Mouse (Mus musculus): Measurements from ENCODE around the gene Preb. TPM values are rescaled to one million over a fixed set of nuclear protein-coding genes. Genes with fewer than 3 reads are reported as not detected.

The Preb gene
- 52.2 and 64.1 TPM in 2 replicates for polyA plus RNA-seq (2021; fragmentation: Nextera tagmentation)
- long read RNA-seq, experiment 1, full-length matches to known transcripts: 242 of 301 reads
- long read RNA-seq, experiment 1, partial matches to known transcripts: 8 of 301 reads
- long read RNA-seq, experiment 1, other reads (novel, unspliced or antisense): 51 of 301 reads
- long read RNA-seq, experiment 2, full-length matches to known transcripts: 50 of 69 reads
- long read RNA-seq, experiment 2, partial matches to known transcripts: 8 of 69 reads
- long read RNA-seq, experiment 2, other reads (novel, unspliced or antisense): 11 of 69 reads

DNA sequence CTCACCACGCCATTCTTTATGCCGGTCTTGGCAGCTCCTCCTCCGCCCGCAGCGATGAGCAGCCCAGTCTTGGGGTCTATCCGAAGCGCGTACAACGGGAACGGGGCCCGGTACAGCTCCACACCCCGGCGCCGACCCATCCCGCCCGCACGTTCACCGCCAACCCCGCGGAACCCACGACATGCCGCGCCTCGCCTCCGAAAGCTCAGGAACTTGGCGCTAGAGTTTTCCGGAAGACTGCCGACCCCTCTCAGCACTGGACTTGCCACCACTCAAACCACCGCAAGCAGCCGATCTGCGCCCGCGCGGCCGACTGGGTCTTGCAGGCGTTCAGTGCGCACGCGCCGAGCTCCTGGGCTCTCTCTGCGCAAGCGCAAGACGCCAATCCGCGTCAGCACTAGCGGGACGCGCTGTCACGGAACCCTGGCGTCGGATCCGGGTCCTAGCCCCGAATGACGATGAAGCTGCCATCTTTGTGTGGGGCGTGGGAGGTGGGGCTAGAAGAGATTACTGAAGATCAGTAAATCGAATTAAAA lies at the start of gene Preb:
Preb (minus strand) TSS at position 396 of the 536 bp plus-strand sequence.

DNA sequence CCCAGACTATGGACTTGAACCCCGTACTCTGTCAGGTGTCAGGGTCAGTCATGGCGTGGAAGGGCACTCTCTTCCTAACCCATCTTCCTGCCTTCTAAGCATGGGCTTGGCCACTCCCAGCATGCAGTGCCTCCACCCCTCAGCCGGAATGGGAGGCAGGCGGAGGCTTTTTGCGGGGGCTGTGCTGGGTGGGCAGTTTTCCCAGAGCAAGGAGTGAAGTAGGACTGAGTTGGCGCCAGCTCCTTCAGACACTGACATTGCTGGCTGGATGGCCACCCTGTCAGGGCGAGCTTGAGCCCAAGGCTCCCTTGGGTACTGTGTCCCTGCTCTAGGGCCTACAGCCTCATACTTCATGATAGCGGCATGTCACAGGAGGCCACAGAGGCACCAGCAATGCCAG lies 8.3 kb upstream of the Preb start, which contains the start of gene Tcf23:
Tcf23 (plus strand) TSS at position 247 of the 400 bp plus-strand sequence.

DNA sequence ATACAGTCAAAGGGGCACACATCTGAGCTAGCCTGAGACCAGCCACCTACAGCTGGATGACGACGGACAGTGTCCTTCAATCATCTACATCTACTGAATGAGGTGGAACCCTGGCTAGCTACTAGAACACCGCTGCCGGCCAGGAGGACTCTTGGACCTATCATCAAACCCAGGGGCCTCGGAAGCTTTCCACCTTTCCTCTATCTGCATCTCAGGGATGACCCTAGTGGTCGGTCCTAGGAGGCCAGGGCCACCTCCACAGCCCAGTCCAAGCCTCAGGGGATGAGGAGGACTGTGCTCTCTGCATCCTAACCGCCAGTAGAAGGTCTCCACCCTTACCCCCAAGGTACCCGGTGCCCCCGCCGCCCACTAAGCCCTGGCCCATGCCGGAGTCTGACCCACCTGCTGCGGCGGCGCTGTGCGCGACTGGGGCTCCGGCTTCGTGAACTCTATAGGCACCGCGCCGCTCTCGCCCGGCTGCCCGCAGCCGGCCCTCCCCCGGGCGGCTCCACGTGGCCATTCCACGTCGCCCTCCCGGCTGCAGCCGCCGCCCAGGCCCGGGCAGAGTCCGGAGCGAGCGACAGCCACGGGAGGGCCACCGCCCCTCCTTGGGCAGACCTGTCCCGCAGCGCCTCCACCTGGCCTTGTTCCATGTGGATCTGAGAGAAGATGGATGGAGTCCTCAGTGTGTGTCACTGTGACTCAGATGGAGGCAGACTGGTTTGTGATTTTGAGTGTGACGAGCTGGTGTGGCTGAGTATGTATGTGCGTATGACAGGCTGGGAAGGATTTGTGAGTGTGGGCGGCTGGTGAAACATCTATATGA lies 15.0 kb downstream of the Preb start, which contains the start of gene Cgref1:
Cgref1 (minus strand) TSS at position 636 of the 826 bp plus-strand sequence.

DNA sequence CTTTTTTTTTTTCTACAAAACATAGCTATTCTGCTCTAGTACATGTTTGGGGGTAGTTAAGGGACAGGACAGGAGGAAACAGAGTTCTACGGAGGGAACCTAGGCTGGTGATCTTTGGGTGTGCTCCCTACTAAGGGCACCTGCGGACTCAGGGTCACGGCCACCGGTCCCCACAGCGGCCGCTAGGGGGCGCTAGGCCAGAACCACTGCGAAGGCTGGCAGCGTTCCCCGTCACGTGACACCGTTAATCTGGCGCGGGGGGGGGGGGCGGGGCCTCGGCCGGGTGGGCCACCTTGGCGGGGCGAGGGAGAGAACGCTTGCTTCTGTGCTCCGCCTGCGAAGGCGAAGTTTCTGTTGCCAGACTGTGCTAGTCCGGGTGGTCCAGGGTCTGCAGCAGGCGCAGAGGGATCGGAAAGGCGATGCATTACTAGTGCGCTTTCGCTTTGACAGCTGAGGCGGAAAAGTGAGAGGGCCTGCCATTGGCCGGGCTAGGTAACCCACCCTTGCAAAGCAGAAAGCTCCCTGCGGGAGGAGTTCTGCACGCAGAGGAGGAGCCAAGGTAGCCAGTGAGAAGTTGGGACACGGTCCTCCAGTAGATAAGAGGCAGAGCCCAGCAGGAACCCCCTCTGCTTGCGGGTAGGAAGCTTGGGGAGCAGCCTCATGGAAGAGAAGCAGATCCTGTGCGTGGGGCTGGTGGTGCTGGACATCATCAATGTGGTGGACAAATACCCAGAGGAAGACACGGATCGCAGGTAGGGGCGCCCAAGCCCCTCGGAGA lies 38.7 kb downstream of the Preb start, which contains the start of gene Khk:
Khk (plus strand) TSS at position 176 of the 778 bp plus-strand sequence.

DNA sequence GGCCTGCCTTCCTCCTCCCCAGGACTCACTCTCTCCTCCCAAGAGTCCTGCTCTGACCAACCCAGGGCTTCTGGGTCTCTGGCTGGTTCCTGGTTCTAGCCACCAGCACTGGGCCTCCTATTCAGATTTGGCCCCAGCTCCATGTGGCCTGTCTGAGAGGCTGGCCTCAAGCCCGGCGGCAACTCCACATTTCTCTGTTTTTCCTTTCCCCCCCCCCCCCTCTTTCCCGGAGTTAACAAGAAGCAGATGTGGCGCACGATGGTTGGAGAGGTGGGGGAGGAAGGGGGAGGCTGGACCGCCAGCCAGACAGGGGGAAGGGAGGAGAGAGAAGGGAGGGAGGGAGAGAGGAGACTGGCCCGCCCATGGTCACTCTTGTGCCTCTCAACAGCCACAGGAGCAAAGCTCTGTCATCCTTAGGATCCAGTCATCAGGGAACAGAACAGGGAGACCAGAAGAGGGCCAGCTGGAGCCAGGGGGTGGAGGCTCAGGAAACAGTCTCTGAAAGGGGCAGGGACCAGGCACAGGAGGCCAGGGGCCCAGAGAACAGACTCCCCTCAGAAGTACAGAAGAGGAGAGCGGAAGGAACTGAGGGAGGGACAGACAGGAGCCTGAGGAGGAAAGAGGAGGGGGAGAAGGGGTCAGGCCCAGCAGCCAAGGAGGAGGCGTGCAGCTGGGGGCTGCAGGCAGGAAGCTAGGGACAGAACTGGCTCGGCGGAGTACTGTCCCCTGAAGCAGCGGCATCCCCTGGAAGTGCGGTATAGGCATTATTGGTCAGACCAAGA lies 46.9 kb downstream of the Preb start, which contains the start of gene Emilin1:
Emilin1 (plus strand) TSS at position 343 of the 782 bp plus-strand sequence.

DNA sequence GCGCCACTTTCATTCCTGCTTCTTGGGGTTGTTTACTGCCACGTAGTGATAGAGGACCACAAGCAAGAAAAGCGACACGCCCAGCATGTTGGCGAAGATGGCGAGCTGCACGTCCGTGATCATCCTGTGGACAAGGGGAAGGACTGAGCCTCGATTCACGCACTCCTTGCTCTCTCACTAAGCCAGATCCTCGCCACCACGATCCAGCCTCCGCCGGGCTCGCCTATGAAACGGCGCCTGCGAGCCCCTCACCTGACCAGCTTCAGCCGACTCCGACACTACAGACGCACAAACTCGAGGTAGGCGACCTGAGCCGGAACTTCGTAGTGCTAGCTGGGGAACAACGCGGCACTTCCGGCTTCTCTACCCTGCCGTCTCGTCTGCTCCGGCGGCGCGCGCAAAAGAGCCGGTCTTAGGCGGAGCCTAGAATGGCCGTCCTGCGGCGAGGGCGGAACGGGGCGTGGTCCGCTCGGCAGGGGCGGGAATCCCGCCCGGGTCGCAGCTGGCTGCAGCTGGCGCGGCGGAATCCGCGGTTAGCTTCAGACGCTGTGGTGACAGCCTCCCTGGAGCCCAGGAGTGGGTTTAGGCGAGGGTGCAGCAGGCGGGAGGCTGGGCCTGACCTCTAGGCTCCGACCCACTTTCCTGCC lies 52.6 kb downstream of the Preb start, which contains the start of gene Ost4:
Ost4 (minus strand) TSS at position 376 of the 647 bp plus-strand sequence.

Other genes with a start within 250 kb of the Preb start
- 3.2 and 4.0 TPM in 2 replicates for gene Dpysl5, start 248.8 kb downstream of the Preb start, polyA plus RNA-seq (2021; fragmentation: Nextera tagmentation)
- 123 and 226 TPM in 2 replicates for gene Mapre3, start 145.7 kb downstream of the Preb start, polyA plus RNA-seq (2021; fragmentation: Nextera tagmentation)
- 25.5 and 29.6 TPM in 2 replicates for gene Tmem214, start 92.3 kb downstream of the Preb start, polyA plus RNA-seq (2021; fragmentation: Nextera tagmentation)
- 1.9 and 3.9 TPM in 2 replicates for gene Agbl5, start 71.7 kb downstream of the Preb start, polyA plus RNA-seq (2021; fragmentation: Nextera tagmentation)
- 144 and 177 TPM in 2 replicates for gene Ost4, start 52.6 kb downstream of the Preb start, polyA plus RNA-seq (2021; fragmentation: Nextera tagmentation)
- gene Emilin1, start 47.0 kb downstream of the Preb start, polyA plus RNA-seq (2021; fragmentation: Nextera tagmentation): 0.54 and 1.2 TPM in 2 replicates
- gene Khk, start 38.9 kb downstream of the Preb start, polyA plus RNA-seq (2021; fragmentation: Nextera tagmentation): 39.2 and 45.3 TPM in 2 replicates
- gene Cgref1, start 14.8 kb downstream of the Preb start, polyA plus RNA-seq (2021; fragmentation: Nextera tagmentation): 12.5 and 33.9 TPM in 2 replicates
- 0.06 and 0.12 TPM in 2 replicates for gene Tcf23, start 8.3 kb upstream of the Preb start, polyA plus RNA-seq (2021; fragmentation: Nextera tagmentation)
- gene Atraid, start 88.0 kb upstream of the Preb start, polyA plus RNA-seq (2021; fragmentation: Nextera tagmentation): 160 and 215 TPM in 2 replicates
- 10.2 and 12.3 TPM in 2 replicates for gene Slc5a6, start 88.6 kb upstream of the Preb start, polyA plus RNA-seq (2021; fragmentation: Nextera tagmentation)
- 1.8 and 2.1 TPM in 2 replicates for gene Cad, start 94.4 kb upstream of the Preb start, polyA plus RNA-seq (2021; fragmentation: Nextera tagmentation)
- not detected in 2 replicates for gene Dnajc5g, start 145.9 kb upstream of the Preb start, polyA plus RNA-seq (2021; fragmentation: Nextera tagmentation)
- gene Slc30a3, start 147.9 kb upstream of the Preb start, polyA plus RNA-seq (2021; fragmentation: Nextera tagmentation): 124 and 157 TPM in 2 replicates
- gene Trim54, start 156.4 kb upstream of the Preb start, polyA plus RNA-seq (2021; fragmentation: Nextera tagmentation): 1.3 and 3.7 TPM in 2 replicates
- gene Ucn, start 178.5 kb upstream of the Preb start, polyA plus RNA-seq (2021; fragmentation: Nextera tagmentation): 1.5 and 3.0 TPM in 2 replicates
- 108 and 150 TPM in 2 replicates for gene Mpv17, start 193.9 kb upstream of the Preb start, polyA plus RNA-seq (2021; fragmentation: Nextera tagmentation)
- 1.6 and 3.7 TPM in 2 replicates for gene Gm29609, start 219.6 kb upstream of the Preb start, polyA plus RNA-seq (2021; fragmentation: Nextera tagmentation)
- gene Gtf3c2, start 219.8 kb upstream of the Preb start, polyA plus RNA-seq (2021; fragmentation: Nextera tagmentation): 10.6 and 14.0 TPM in 2 replicates
- gene Snx17, start 232.9 kb upstream of the Preb start, polyA plus RNA-seq (2021; fragmentation: Nextera tagmentation): 86.9 and 116 TPM in 2 replicates
- 33.7 and 35.8 TPM in 2 replicates for gene Eif2b4, start 233.1 kb upstream of the Preb start, polyA plus RNA-seq (2021; fragmentation: Nextera tagmentation)
- 1.3 and 11.3 TPM in 2 replicates for gene Zfp513, start 241.9 kb upstream of the Preb start, polyA plus RNA-seq (2021; fragmentation: Nextera tagmentation)

All from left cerebral cortex, adult 6 months (tissue).